In the genomic region with DNA sequence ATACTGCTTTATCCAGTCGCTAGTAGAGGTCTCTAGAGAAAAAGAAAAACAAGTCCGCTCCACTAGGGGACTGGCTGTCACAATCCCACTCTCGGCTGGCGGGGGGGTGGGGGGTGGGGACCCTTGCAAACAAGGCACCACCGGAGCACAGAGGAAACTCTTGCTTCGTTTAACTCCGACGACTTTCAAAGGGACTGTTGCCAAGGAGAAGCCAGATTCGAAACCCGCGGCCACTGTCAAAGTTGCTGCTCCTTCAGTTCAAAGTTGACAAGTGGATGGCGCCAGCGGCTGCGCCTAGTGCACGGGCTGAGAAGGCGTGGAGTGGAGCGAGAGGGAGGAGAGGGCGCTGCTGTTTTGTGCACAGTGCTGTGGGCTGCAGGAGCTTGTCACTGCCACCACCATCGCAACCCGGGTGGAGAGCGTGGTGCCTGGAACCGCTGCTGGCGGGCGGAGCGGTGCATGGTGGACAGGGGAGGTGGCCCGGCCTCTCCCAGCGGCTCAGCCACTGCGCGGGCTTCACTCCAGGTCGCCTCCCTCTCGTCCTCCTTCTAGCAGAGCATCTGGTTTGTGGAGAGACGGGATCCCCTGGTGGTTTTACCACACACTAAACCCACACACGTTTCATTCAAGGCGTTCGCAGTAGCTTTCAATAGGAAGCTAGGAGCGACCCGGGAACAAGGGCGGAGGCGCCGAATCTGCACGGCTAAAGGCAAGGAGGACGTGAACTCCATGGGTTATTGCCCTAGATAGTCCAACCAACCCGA, we compare ENCODE assay signal across 8 mouse cellular contexts. TPM values are rescaled to one million over a fixed set of nuclear protein-coding genes. Genes with fewer than 3 reads are reported as not detected.
DNase-seq lines count a peak whose midpoint lies in the region; ATAC-seq lines count a peak whose summit lies in the region.

No protein-coding gene starts in this region.

- peak overlapping the region; percentile 63 for H3K9ac ChIP-seq in lung, embryonic 16.5 days (ENCODE audit: low read length)
- peak overlapping the region; percentile 63 for H3K9ac ChIP-seq in kidney, embryonic 16.5 days (replicated peaks; ENCODE audit: low read length)

- H3K27me3 ChIP-seq in lung, embryonic 16.5 days (ENCODE audit: control insufficient read depth, insufficient read depth, low read depth, low read length), result peaks cover 11% of the 10 kb centered on the region; the same call in 1 of the 2 replicates
- H3K27me3 ChIP-seq in kidney, embryonic 16.5 days (ENCODE audit: insufficient read depth, low read length), result peaks cover 17% of the 10 kb centered on the region

- H3K4me1 ChIP-seq in lung, embryonic 16.5 days (replicated peaks; ENCODE audit: control insufficient read depth, insufficient read depth, low read length), result peaks cover 6% of the 10 kb centered on the region
- peaks cover 9% of the 10 kb centered on the region for H3K4me1 ChIP-seq in kidney, embryonic 16.5 days (ENCODE audit: insufficient read depth, low read length)

- peak overlapping the region; percentile 92 for H3K4me2 ChIP-seq in lung, embryonic 16.5 days (ENCODE audit: low read depth, low read length)
- H3K4me2 ChIP-seq in kidney, embryonic 16.5 days (replicated peaks; ENCODE audit: low read depth, low read length), result peak overlapping the region; percentile 95

- no peak for DNase-seq in lung, postnatal 14 days
- DNase-seq in cerebellum, postnatal 4 days (ENCODE audit: low spot score in 2 of 2), result peak; percentile 35 to 42
- DNase-seq in gastrocnemius, postnatal 4 days (ENCODE audit: low spot score in 2 of 2), result peak; percentile 28 to 39
- DNase-seq in liver, result peak; percentile 7
- DNase-seq in ovary, postnatal 10 days (ENCODE audit: low spot score), result peak; percentile 18

- no peaks in the 10 kb centered on the region for H3K36me3 ChIP-seq in lung, embryonic 16.5 days (ENCODE audit: control insufficient read depth, insufficient read depth, low read length)
- H3K36me3 ChIP-seq in kidney, embryonic 16.5 days (ENCODE audit: insufficient read depth, low read length), result no peaks in the 10 kb centered on the region

- under 1% methylated on average over 43 of the region's 43 CpGs for WGBS in lung, embryonic 16.5 days
- WGBS in kidney, embryonic 16.5 days, result under 1% methylated on average over 43 of the region's 43 CpGs

- H3K9me3 ChIP-seq in lung, embryonic 16.5 days (ENCODE audit: control insufficient read depth, low read length), result no peaks in the 10 kb centered on the region
- no peaks in the 10 kb centered on the region for H3K9me3 ChIP-seq in kidney, embryonic 16.5 days (ENCODE audit: low read length)

- ATAC-seq in lung, embryonic 16.5 days (ENCODE audit: low read depth), result peak; percentile 80
- ATAC-seq in kidney, embryonic 16.5 days (ENCODE audit: low FRiP score, low TSS enrichment), result peak; percentile 94
- ATAC-seq in monocyte, adult 5-6 weeks (replicated peaks; ENCODE audit: insufficient number of reproducible peaks, low FRiP score, low TSS enrichment, poor library complexity, severe bottlenecking), result no peak

- H3K27ac ChIP-seq in lung, embryonic 16.5 days (ENCODE audit: low read length), result no peak overlapping the region
- H3K27ac ChIP-seq in kidney, embryonic 16.5 days (ENCODE audit: low read length), result no peak overlapping the region

- H3K4me3 ChIP-seq in lung, embryonic 16.5 days (ENCODE audit: low read length), result peak overlapping the region; percentile 58
- peak overlapping the region; percentile 69 for H3K4me3 ChIP-seq in kidney, embryonic 16.5 days (ENCODE audit: low read length)

RNA-seq across cellular contexts. Expression of a gene that starts 0.8 kb away (rescaled TPM):
- polyA plus RNA-seq in lung, embryonic 16.5 days (2015; fragmentation: Nextera tagmentation; extraction: Ambion mirVana), result 0.55 and 0.57 TPM in 2 replicates
- total RNA-seq in gastrocnemius, postnatal 4 days (2021), result 1 to 10 TPM; 1.6 to 1.9 TPM
- polyA plus RNA-seq in kidney, embryonic 16.5 days (2015; fragmentation: Nextera tagmentation; extraction: Ambion mirVana), result 0.15 and 0.31 TPM in 2 replicates
- not detected in 3 replicates for total RNA-seq in monocyte, adult 5-6 weeks (2017)
